Mouse (Mus musculus) thymus, postnatal 14 days (tissue): ENCODE measurements at regions not wholly inside any gene's neighbourhood (a gene's known extent, or its start where the extent isn't known, plus 50 kb on each side); places are given as distances from the start of the nearest gene placed in this dataset.

ENCODE experiments used
- DNase-seq: peaks from one replicate; pipeline ENCODE4 v3.0.0; 2021

DNA sequence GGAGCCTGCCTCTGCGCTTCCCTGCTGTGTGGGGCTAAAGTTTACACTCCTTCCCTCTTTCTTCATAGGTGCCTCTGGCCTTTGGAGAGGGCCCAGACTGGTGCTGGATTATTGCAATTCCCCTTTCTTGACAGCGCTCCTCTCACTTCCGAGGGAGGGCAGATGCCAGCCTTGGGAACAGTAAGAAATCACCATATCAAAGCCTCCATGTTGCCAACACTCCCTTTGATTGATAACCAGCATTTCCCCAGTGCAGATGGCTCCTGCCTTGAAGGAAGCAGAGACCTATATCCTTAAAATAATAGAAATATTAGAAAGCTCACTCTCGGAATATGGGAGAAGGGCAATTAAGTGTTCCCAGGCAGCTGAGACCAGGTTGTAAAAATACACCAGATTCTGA lies 63.1 kb upstream of the Cep295 start:
- no peak for DNase-seq

DNA sequence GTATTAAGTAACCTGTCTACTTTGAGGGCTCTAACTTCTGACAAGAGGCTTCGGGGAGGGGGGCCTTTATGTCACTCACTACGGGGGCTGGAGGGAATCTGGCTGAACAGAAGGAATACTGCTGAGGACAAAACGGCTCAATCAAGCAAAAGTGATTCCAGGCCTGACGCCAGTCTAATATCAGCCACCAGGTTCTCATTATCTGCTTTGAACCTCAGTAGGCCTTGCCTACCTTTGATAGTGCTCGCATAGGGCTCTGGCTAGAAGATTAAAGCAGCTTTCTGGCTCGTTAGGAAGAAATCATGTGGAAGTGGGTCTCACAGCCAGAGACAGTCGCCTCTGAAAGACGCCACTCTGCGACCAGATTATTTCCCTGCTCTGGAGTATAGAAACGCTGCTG lies 64.3 kb upstream of the Cep295 start:
- no peak for DNase-seq

DNA sequence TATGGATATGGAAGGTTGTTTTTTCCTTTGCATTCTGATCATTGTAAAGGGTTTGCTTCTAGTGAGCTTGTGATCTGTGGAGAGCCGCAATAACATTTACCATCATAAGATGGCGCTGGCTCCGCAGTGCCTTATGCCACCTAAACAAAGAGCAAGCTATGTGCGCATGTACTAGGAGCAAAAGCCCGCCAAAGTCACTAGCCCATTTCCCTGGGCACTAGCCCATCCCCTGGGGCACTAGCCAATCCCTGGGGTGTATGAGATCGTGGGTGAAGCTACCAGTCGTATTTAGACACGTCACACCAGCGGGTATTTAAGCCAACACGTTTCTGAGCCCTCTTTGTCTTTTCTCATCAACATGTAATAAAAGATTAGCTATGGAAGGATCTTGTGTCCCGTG lies 59.0 kb upstream of the Smco4 start:
- DNase-seq, result peak; percentile 4

DNA sequence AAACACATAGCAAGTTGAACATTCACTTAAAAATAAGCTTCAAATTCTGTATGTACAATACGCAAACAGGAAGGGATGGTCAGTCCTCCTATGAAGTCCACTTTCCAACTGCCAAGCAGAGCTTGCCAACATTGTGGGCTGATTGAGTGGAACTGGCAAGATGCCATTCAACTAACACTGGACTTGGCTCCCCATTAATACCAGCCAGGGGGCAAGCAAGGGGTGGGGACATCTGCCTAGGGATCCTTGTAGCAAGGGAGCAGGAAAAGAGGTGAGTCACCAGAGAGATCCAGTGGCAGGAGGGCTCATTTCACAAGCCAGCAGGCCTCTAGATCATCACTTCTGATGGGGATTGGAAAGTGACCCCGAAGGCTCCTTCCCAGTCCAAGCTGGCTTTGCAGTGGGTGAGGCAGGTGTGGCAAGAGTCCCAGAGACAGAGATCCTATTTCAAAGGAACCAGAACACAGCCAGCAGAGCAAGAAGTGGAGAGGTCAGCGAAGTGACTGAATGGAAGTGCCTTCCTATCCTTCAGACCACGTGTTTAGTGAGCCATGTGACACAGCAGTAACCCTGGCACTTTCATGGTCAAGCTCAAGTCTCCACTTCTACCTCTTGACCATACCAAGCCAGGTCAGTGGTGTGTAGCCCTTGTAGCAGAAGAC lies 53.8 kb upstream of the Smco4 start:
- no peak for DNase-seq

DNA sequence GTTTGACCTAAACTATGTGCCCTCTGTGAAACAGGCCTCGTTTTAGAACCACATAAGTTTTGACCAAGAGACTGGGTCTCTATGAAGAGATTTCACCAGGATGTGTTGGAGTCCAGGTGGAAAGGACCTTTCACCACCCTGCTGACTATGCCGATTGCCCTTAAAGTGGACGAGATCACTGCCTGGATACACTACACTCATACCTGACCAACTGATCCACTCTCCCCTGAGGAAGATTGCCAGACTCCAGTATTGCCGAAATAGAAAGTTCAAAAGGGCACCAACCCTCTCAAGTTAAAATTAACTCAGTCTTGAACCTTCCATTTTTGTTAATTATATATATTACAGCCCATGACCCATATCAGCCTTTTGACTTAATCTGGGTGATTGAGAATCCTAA lies 51.1 kb upstream of the Smco4 start:
- DNase-seq, result no peak
